Mouse (Mus musculus): ENCODE measurements around the gene Nup214. TPM values are rescaled to one million over a fixed set of nuclear protein-coding genes. Genes with fewer than 3 reads are reported as not detected.

The Nup214 gene
- total and polyA plus RNA-seq, 3 experiments: 13.9 to 106 (median 50.9) TPM

- H3K9me3 ChIP-seq (replicated peaks; ENCODE audit: low read length): no peaks in the 10 kb centered on the region
- no peaks in the 10 kb centered on the region for H3K36me3 ChIP-seq (replicated peaks in 1 of 2; ENCODE audit: control insufficient read depth in 1 of 2, insufficient read depth in 1 of 2, low read length in 1 of 2)
- peaks cover 5 to 6% of the 10 kb centered on the region in 2 experiments; a peak in 3 of 4 replicates for H3K4me1 ChIP-seq (ENCODE audit: control insufficient read depth in 1 of 2, insufficient read depth in 2 of 2)
- DNase-seq (ENCODE audit: extremely low read depth): no peak
- H3K9ac ChIP-seq (ENCODE audit: insufficient read depth, low read depth): no peak overlapping the region
- no peak overlapping the region for H3K4me3 ChIP-seq (replicated peaks in 1 of 3; ENCODE audit: low read depth in 2 of 3, low read length in 2 of 3, poor library complexity in 1 of 3)
- dilution Hi-C loops (cut with MboI; ENCODE audit: extremely low pct_ligation_motif_present, extremely low pct_unique_long_range_greater_than_20kb, low sequenced_read_pairs): no loop called here
- H3K4me2 ChIP-seq (ENCODE audit: insufficient read depth, low read depth, poor library complexity, severe bottlenecking): no peak overlapping the region
- H3K27ac ChIP-seq (ENCODE audit: insufficient read depth, low read depth): no peak overlapping the region
- TF ChIP-seq GABPA (IDR thresholded peaks at IDR 0.05; ENCODE audit: insufficient replicate concordance, low read depth, low read length): no peak
- TF ChIP-seq MAX (IDR thresholded peaks at IDR 0.05; ENCODE audit: low read length): no peak
- no peak for TF ChIP-seq BHLHE40 (IDR thresholded peaks at IDR 0.05; ENCODE audit: low read depth, low read length)
- TF ChIP-seq NRF1 (IDR thresholded peaks at IDR 0.05; ENCODE audit: low read depth, low read length): no peak
- peaks cover 92% of the 10 kb centered on the region for H3K27me3 ChIP-seq (replicated peaks)
- in situ Hi-C loops (cut with MboI; ENCODE audit: low pct_ligation_motif_present, low pct_unique_long_range_greater_than_20kb, low sequenced_read_pairs): no loop called here
- no peaks in the 10 kb centered on the region for H3K79me2 ChIP-seq (replicated peaks; ENCODE audit: control insufficient read depth, extremely low read depth, insufficient read depth, poor library complexity, severe bottlenecking)
Measured at GRCm38 (mm10) chr2:31953687-31954086, 20.5 kb upstream of the Nup214 start.

- Histone ChIP-seq H3K9me3 (replicated peaks; ENCODE audit: low read length) (no peaks in the 10 kb centered on the region), H3K4me2 (ENCODE audit: insufficient read depth, low read depth, poor library complexity, severe bottlenecking) (no peak overlapping the region), H3K4me3 (replicated peaks in 1 of 3; ENCODE audit: low read depth in 2 of 3, low read length in 2 of 3, poor library complexity in 1 of 3) (no peak overlapping the region), H3K36me3 (replicated peaks in 1 of 2; ENCODE audit: control insufficient read depth in 1 of 2, insufficient read depth in 1 of 2, low read length in 1 of 2) (no peaks in the 10 kb centered on the region), H3K27me3 (replicated peaks) (peaks cover 92% of the 10 kb centered on the region), H3K27ac (ENCODE audit: insufficient read depth, low read depth) (no peak overlapping the region), H3K9ac (ENCODE audit: insufficient read depth, low read depth) (no peak overlapping the region), H3K4me1 (ENCODE audit: control insufficient read depth in 1 of 2, insufficient read depth in 2 of 2) (peaks cover 5 to 6% of the 10 kb centered on the region in 2 experiments; a peak in 3 of 4 replicates), H3K79me2 (replicated peaks; ENCODE audit: control insufficient read depth, extremely low read depth, insufficient read depth, poor library complexity, severe bottlenecking) (no peaks in the 10 kb centered on the region)
- no peak for TF ChIP-seq USF1 (IDR thresholded peaks at IDR 0.05; ENCODE audit: low read depth, low read length)
- TF ChIP-seq PAX5 (IDR thresholded peaks at IDR 0.05; ENCODE audit: low read length): no peak
- no peak for TF ChIP-seq JUND (conservative IDR thresholded peaks at IDR 0.05; ENCODE audit: low read depth, low read length)
- TF ChIP-seq NRF1 (IDR thresholded peaks at IDR 0.05; ENCODE audit: low read depth, low read length): no peak
- TF ChIP-seq CHD1 (IDR thresholded peaks at IDR 0.05; ENCODE audit: low read depth, low read length): no peak
- TF ChIP-seq TCF12 (IDR thresholded peaks at IDR 0.05; ENCODE audit: low read depth, low read length): no peak
- TF ChIP-seq SIN3A (IDR thresholded peaks at IDR 0.05; ENCODE audit: low read length): no peak
- no peak for TF ChIP-seq MEF2A (IDR thresholded peaks at IDR 0.05; ENCODE audit: borderline replicate concordance, low read depth, low read length)
- TF ChIP-seq GABPA (IDR thresholded peaks at IDR 0.05; ENCODE audit: insufficient replicate concordance, low read depth, low read length): no peak
- no peak for TF ChIP-seq USF2 (conservative IDR thresholded peaks at IDR 0.05; ENCODE audit: low read depth, low read length)
- no peak for TF ChIP-seq MYC (IDR thresholded peaks at IDR 0.05; ENCODE audit: low read depth, low read length)
- TF ChIP-seq POLR2AphosphoS2 (IDR thresholded peaks at IDR 0.05; ENCODE audit: low read depth, low read length): no peak
- no peak for TF ChIP-seq E2F4 (IDR thresholded peaks at IDR 0.05; ENCODE audit: insufficient replicate concordance, low read depth, low read length)
- no peak for DNase-seq (ENCODE audit: extremely low read depth)
- in situ Hi-C loops (cut with MboI; ENCODE audit: low pct_ligation_motif_present, low pct_unique_long_range_greater_than_20kb, low sequenced_read_pairs): no loop called here
- dilution Hi-C loops (cut with MboI; ENCODE audit: extremely low pct_ligation_motif_present, extremely low pct_unique_long_range_greater_than_20kb, low sequenced_read_pairs): no loop called here
Measured at GRCm38 (mm10) chr2:31954779-31955181, 19.5 kb upstream of the Nup214 start.

All from CH12.LX (cell line).